Mouse (Mus musculus) megakaryocyte-erythroid progenitor cell, adult 5-6 weeks (primary cell): ENCODE measurements at regions not wholly inside any gene's neighbourhood (a gene's known extent, or its start where the extent isn't known, plus 50 kb on each side); places are given as distances from the start of the nearest gene placed in this dataset.
"Not testable (repeated sequence)": the region's sequence is repeated elsewhere in the genome, so short reads cannot be mapped to it uniquely, and the experiment has no call there.

ENCODE experiments used
- ATAC-seq: replicated peaks from 2 replicates; pipeline ENCODE4 v1.8.0; 2016; ENCODE audit warnings: mild to moderate bottlenecking, inconsistent platforms; ENCODE audit not compliant: severe bottlenecking, poor library complexity, low FRiP score, low TSS enrichment

DNA sequence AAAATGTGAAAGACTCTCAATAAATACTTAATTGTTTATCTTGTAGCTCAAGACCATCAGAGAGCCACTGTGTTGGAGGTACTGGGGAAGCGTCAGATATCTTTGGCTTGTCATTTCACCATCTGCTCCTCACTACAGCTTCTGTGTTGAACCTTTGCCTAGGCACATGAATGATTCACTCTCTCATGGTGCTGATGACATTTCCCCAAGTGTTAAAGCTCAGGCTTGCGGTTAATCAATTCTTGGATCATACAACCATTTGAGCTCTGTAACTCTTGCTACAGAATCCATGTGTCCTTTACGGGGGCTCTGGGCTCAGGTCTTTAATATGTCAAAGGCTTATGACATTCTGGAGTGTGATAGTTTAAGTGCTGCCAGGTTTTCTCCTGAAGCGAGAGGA lies 969.8 kb downstream of the Car8 start:
- no peak for ATAC-seq

DNA sequence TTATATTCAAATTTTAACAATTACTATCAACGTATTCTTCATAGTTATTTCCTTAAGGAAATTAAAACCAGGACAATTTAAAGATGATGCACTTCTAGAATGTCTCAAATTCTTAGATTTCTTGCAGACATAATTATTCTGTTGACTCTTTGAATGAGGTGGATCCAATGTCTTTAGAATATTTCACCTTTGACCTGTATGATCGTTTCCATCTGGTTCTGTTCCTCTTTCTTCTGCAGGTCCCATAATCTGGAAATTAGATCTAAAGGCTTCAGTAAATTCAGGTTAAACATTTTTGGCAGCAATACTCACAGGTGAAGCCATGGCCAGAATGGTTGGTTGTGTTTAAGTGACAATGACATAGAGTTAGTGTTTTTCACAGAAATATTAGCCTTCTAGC lies 982.4 kb downstream of the Car8 start:
- ATAC-seq = no peak

DNA sequence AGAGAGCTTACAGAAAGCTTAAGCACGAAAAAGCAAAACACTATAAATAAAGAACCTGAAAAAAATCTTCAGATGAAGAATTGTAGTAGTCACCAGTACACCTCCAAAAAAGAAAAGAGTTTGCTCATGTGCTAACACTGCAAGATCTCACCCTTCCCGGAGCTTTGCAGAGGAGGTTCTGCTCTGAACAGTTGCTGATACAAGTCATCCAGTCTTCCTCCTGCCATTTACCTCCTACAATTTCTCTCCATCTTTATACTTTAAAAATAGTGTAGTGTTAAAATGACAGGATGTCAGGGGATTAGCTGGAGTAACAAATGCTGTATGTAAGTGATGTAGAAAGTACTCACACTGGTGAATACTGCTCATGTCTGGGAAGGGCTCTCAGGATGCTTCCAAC lies 985.2 kb downstream of the Car8 start:
- no peak for ATAC-seq

DNA sequence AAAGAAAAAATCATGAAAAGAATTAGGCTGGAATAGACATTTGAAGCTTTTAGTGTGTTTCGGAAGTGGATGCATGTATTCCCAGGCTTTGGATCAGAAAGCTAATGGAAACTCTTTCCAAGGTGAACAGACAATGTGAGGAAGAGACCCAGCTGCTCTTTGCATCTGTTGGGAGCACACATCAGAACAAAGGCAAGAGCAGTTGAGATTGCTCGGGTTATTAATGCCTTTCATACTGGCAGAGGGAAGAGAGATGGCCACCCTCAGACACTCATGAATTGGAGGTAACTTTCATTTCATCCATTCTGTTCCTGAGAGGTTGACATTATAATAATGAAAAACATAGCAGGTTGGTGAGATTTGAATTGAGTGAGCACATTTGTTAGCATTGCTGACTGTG lies 987.2 kb downstream of the Car8 start:
- no peak for ATAC-seq

DNA sequence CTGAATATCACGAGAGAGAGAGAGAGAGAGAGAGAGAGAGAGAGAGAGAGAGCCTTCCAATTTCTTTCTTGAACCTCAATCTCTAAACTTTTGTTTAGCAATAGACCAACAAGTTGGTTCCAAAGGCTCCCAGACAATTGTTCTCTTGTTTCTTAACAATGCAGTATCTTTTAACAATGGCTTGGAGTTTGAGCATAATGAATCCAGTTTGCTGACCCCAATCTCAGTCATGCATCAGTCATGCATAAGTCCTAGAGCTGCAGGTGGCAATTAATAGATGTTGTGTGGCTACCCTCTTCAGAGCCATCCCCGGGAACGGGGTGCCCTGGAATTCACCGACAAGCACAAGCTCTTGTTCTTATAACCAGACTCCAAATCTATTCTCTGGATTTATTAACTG lies 991.0 kb downstream of the Car8 start:
- ATAC-seq = no peak

DNA sequence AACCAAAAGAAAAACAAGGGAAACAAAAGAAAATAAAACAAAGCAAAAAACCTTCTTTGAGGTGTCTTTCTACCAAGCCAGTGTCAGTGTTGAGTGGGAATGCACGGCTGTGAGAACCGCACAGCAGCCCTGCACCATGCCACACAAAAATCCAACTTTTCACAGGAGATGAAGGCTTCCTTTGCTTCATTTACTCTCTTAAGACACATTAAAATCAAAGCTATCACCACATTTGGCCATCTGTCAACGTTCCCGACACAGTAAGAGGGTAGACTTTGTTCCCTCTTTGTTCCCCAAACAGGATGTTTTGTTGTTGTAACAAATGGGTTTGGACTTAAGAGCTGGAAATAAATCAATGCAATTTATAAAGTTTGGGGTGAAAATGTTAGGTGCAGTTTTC lies 991.6 kb downstream of the Car8 start:
- no peak for ATAC-seq

DNA sequence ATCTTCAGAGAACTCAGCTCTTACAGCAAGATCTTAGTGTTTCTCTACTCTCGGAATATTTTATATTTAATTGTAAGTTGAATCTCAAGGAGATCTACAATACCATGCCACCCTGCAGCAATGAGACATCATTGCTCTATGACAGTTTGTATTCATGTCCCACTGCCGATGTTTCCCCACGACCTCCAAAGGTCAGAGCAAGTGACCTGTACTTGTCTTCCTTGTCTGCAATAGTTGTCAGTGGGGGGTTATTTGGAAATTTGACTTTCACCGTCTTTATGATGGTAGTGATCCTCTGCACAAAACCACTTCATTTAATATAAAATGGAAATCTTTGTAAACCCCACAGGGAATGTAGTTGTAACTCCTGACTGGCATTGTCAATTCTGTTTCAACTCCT lies 992.0 kb downstream of the Car8 start:
- ATAC-seq = no peak

DNA sequence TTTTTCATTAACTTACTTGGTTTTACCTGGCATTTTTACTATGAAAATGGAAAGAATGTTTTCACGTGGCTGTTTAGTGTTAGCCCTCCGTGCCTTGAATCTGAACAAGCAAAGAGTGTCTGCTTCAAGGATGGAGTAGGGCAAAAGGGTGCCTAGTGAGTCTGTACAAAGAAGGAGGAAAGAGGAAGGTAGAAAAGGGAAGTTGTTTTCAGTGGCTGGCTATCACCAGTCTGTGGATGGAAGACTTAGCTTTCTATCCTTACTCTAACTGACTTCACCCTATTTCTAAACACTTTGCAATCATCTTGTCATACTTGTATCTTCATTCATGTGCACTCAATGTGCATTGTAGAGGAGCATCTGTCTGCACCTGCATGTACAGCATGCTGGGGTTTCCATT lies 993.2 kb downstream of the Car8 start:
- ATAC-seq = no peak

DNA sequence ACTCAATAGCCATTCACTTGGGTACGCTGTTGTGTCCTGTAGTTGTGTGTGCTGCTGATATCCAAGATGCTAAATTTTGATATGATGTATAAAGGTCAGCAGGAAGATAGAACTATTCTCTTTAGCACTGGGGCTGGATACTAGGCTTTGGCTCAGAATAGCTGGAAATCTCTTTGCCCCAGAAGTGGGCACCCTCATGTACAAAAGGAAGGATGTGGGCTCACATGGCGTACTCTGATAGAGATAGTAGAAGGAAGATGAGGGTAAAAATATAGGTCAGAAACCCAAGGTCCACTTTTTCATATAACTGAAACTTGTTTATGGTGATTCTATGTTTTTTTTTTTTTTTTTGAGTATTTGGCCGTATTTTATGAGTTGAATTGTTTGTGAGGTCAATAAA lies 1001.0 kb downstream of the Car8 start:
- ATAC-seq = peak; percentile 59; the same call in 1 of the 2 replicates

DNA sequence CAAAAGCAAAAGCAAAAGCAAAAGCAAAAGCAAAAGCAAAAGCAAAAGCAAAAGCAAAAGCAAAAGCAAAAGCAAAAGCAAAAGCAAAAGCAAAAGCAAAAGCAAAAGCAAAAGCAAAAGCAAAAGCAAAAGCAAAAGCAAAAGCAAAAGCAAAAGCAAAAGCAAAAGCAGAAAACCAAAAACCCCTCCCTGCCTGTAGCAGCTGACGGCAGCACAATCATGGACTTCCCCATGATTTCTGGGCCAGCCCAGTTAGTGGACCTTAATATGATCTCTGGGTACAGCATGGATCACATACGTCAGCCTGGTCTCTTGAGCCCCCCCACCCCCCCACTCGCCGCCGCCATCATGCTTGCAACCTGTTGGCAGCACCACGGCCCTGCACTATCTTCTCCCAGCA lies 1004.3 kb downstream of the Car8 start:
- ATAC-seq = not testable (repeated sequence)

DNA sequence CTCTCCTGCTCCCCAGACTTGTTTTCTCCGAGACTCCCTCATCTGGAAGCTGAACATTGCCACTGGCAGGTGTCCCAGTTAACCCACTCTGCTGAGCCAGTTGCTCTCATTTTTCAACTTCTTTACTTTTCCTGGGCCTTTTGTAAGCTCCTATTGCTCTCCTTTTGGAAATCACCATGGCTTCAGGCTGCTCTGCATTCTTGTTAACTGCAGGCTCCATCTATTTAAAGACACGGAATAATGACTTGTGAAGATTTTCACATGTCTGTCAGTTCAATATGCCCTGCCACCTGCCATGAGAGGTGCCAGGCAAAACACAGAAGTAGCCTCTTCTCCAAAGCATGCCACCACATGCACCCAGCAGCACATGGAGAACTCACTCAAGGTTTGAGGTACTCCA lies 1009.9 kb downstream of the Car8 start:
- no peak for ATAC-seq

DNA sequence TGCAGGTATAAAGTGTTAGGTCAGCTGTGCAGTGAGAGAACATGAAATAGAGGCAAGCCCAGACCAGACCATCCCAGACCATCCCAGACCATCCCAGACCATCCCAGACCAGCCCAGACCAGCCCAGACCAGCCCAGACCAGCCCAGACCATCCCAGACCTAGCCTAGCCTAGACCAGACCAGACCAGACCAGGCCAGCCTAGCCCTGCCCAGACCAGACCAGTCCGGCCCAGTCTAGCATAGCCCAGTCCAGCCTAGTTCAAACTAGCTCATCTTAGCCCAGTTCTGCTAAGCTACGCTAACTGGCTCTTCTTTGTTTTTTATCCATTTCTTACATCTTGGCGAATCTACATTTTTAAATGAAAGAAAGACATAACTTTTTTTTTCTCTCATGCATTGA lies 1015.9 kb downstream of the Car8 start:
- ATAC-seq = no peak

DNA sequence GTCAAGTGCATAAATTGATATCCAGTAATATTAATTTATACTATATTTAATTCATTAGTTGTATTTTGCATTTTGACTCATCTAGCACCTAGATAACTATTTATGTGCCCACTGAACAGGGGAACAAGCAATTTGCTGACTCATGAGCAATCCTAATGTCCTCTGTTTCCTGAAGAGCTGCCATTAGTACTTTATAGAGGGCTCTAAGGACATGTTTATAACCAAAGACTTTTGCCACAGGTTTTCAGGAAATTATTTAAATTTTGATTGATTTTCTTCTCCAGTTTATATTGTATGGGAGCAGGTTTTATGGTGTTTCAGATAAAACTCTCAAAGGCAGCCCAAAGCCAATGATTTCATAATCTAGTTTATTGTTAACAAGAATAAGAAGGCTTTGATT lies 1018.4 kb downstream of the Car8 start:
- no peak for ATAC-seq

DNA sequence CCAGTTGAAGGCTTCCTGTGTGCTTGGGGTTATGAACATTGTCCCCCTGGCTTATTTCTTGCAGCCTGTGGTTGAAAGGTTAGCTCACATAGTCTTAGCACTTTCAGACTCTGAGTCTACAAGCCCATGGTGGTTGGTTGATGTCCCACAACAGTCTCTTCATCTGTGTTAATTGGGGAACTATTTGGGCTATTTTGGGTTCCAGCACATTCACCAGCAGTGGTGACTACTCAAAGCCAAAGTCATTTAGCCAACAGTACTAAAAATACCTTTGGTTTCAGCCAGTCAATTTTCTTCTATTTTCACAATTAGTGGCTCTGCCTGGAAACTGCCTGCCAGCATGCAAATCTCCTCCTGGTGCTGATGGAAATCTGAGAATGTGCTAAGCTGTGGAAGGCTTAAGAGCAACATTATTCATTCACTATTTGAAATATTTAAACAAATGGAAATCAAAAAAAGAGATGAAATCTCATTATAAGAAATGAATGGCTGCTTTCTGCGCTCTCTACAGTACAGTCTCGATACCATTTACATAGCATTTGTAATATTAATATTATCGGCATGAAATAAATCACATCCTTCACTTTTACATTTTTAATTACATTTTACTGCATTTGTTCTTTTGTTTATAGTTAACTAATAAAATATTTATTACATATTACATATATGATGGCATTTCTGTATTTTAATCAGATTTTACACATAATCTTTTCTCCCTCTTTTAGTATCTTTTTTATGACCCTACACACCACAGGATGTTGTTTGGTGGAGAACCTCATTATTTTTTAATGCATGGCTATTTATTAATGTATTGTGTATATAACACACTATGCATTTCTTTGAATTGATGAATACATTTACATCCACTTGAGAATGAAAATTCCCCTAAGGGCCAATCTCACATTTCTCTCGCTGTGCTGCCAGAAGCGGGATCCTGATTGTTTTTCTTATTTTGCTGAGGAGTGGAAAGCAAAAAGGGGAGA lies 1023.5 kb downstream of the Car8 start:
- no peak for ATAC-seq

DNA sequence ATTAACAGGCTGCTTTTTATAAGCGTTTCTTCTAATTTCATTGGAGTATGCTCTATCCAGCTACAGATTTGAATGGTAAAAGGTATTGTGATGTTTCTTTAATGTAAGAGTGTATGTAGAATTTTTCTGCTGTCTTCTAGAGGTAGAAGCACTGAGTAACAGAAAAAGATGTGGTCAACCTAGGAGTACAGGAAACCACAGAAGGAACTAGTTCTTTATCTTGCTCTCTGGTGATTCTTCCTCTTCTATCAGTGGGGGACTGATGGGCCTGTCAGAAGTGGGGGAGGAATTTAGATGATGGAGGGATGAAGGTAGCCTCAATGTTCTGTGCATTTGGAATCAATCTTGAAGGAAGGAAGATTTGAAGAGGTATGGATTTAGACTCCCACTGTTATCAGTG lies 1031.9 kb downstream of the Car8 start:
- 0 out of 2 replicates have a peak, but pooled peaks have one; percentile 41 for ATAC-seq

DNA sequence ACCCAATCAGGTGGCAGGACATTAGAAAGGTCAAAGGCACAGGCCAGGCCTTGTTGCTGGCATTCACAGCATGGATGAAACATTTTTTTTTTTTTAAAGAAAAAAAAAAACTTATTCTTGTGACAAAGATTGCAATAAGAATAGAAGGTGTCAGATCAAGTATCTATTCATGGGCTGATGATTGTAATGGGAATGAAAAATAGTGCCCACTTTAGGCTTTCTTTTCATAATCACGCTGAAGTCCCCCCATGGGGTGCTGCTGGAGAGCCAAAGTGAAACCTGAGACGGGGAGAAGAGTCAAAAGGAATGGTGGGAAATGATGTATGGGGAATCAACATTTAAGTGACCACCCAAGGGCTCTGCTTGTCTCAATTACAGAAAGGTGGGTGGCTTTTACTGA lies 1037.0 kb downstream of the Car8 start:
- ATAC-seq = no peak

DNA sequence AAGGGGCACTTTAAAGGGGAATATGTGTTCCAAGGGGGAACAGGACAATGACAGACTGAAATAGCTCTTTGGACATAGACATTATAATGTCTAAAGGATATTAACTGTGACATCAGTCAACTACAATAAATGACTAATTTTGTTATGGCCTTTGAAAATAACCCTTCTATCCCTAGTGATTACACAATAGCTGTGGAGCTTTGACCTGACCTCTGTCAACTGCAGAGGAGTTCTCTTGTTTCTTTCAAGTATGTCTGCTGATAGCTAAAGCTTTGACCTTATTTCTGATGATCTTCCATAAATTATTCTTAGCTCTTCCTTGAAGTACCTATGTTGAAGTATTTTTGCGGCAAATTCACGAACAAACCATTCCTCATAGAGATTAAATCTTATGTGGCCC lies 1038.9 kb downstream of the Car8 start:
- no peak for ATAC-seq

DNA sequence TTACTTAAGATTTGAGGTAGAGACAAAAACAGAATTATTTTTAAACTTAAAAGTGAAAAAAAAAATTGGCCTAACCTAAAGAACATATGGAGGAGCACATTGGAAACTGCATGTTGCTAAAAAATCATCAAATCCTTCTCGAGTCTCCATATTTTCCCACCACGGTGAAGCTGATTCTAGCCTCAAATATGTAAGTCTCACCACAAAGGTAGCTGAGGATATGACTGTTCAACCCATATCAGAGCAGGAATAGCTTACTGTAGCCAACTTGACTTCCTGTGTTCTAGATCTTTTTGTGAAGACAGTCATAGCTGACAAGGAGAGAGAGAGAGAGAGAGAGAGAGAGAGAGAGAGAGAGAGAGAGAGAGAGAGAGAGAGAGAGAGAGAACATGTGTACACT lies 1039.8 kb downstream of the Car8 start:
- no peak for ATAC-seq

DNA sequence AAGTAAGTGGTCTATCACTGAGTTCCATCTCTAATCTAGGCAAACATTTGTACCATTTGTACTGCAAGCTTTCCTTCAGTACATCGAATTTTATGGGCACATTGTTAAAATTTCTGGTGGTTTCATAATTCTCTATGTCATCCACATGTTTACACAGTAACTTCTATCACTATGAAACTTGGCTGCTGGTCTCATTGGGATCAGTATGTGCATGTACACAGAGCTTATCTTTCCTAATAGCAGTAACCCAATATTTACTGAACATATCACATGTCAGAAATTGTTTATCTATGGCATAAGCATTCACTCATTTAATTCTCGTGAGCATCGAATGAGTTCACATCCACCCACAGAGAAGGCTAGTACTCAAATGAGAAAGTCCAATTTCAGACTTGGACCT lies 1042.3 kb downstream of the Car8 start:
- no peak for ATAC-seq

DNA sequence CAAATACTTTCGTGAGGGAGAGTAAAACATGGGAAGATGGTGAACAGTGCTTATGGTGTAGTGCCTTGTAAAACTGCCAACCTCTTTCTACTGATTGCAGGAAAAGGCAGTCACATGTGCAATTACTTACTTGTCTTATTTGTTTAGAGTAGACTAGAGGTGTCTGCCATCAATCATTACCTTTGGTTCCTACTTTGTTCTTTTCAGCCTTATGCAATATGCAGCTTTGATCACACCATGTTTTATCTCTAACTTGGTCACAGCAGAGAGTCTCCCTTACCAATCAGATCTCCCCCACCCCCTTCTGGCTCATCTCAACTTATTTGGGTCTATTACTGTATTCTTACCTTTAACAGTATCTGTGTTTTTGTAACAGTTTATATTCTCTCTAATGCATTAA lies 1043.2 kb downstream of the Car8 start:
- no peak for ATAC-seq

DNA sequence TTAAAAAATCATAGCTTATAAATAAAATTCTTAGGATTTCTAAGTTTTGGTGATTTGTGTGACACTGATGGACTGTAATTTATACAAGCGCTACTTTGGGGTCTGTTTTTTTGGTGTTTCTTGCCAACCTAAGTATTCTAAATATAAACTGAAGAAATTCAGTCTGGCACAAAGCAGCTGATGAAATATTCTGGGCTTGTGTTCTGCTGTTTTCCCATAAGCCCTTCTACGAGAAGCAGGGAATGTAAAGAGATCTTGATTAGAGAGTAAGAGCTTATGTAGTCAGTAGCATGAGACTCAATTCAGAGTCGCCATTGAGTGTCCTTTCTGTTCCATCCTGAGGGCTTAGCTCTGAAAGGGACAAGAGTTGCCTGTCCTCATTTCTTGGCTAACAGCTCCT lies 1046.9 kb downstream of the Car8 start:
- no peak for ATAC-seq

DNA sequence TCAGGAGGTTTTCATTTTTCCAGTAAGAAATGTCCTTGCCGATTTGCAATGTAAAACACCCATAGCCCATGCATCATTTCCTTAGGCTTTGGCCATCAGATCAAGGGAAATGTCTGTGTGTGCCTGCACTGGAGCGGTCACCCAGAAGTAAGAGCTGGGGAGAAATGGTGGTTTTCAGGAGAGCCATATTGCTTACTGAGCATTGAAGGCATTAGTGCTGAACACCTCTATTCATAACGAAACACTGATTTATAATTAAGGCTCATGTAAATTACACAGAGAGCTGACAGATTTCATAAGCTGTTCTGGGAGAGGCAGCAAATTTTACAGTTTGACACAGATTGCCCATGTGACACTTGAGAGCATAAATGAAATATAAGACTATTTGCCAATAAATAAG lies 1047.6 kb downstream of the Car8 start:
- no peak for ATAC-seq
